Mouse (Mus musculus): ENCODE measurements around the gene Il24.

GRCm38 (mm10) chr1:130902505-130902904, 15.3 kb upstream of the Il24 start:
- TF ChIP-seq CTCF (IDR thresholded peaks at IDR 0.05; ENCODE audit: control insufficient read depth, insufficient read depth, insufficient replicate concordance, low read depth, low read length) (no peak), POLR2A (IDR thresholded peaks at IDR 0.05; ENCODE audit: control insufficient read depth, low read depth, low read length) (no peak)
